Mouse (Mus musculus): ENCODE data around the gene Slc6a9. TPM values are rescaled to one million over a fixed set of nuclear protein-coding genes. Genes with fewer than 3 reads are reported as not detected.

Gene Slc6a9
- polyA plus RNA-seq, 1 experiment = 92.4 TPM

DNA sequence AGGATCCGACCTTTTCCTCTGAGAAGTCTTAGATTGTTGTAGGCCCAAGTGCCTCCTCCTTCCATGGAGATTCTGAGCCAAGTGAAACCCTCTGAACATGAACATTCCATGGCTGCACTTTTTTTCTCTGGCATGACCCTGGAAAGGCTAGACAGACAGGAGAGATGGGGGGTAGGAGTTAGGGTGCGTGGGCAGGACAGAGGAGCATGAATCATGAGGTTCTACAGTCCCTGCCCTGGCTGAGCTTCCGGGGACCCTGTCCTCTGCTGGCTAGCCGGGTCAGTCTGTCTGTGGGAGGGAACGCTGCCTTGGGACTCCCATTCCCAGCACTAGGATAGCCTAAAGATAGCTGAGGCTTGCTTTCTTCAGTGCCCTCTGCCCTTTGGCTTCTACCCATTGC, 10.2 kb downstream of the Slc6a9 start:
- no peak overlapping the region for H3K27ac ChIP-seq (ENCODE audit: control insufficient read depth, insufficient read depth, low read depth, low read length, poor library complexity)
- H3K4me3 ChIP-seq (replicated peaks; ENCODE audit: control insufficient read depth, low read depth, low read length) = no peak overlapping the region
- no peak for TF ChIP-seq POLR2A (IDR thresholded peaks at IDR 0.05; ENCODE audit: borderline replicate concordance, control insufficient read depth, low read depth, low read length)
- TF ChIP-seq CTCF (IDR thresholded peaks at IDR 0.05; ENCODE audit: control insufficient read depth, insufficient read depth, low read length) = no peak
- WGBS = 93% methylated on average over 5 of the region's 5 CpGs
- H3K4me1 ChIP-seq (ENCODE audit: control insufficient read depth, insufficient read depth, low read length) = no peaks in the 10 kb centered on the region

DNA sequence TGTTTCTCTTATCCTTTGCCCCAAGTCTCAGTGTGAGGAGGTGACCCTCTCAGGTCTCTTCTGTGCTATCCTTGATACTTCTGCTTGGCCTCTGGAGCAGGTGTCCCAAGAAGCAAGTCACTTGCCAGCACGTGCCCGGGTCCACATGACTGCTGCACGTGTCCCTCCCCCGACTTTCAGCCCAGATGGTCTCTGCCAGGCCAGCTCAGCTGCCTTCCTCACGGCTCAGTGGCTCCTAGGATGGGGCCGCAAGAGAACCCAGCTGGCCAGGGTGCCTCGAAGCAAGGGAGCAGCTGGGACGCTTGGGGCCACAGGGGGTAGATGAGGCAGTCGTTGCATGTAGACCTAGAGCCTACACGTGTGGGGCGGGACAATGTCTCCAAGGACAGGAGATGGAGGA, 11.0 kb downstream of the Slc6a9 start:
- H3K27ac ChIP-seq (ENCODE audit: control insufficient read depth, insufficient read depth, low read depth, low read length, poor library complexity) = no peak overlapping the region; the same call in 1 of the 2 replicates
- TF ChIP-seq CTCF (IDR thresholded peaks at IDR 0.05; ENCODE audit: control insufficient read depth, insufficient read depth, low read length) (no peak), POLR2A (IDR thresholded peaks at IDR 0.05; ENCODE audit: borderline replicate concordance, control insufficient read depth, low read depth, low read length) (no peak)
- no peaks in the 10 kb centered on the region for H3K4me1 ChIP-seq (ENCODE audit: control insufficient read depth, insufficient read depth, low read length)
- H3K4me3 ChIP-seq (replicated peaks; ENCODE audit: control insufficient read depth, low read depth, low read length) = no peak overlapping the region
- 86% methylated on average over 11 of the region's 11 CpGs for WGBS

- Histone ChIP-seq H3K4me1 (ENCODE audit: control insufficient read depth, insufficient read depth, low read length) (no peaks in the 10 kb centered on the region), H3K4me3 (replicated peaks; ENCODE audit: control insufficient read depth, low read depth, low read length) (no peak overlapping the region), H3K27ac (ENCODE audit: control insufficient read depth, insufficient read depth, low read depth, low read length, poor library complexity) (no peak overlapping the region)
- no peak for TF ChIP-seq CTCF (IDR thresholded peaks at IDR 0.05; ENCODE audit: control insufficient read depth, insufficient read depth, low read length)
- no peak for TF ChIP-seq POLR2A (IDR thresholded peaks at IDR 0.05; ENCODE audit: borderline replicate concordance, control insufficient read depth, low read depth, low read length)
- WGBS = 94% methylated on average over 4 of the region's 4 CpGs
These were observed 12.0 kb downstream of the Slc6a9 start for GRCm38 (mm10) chr4:117846261-117846660.

- H3K27ac ChIP-seq (ENCODE audit: control insufficient read depth, insufficient read depth, low read depth, low read length, poor library complexity) = no peak overlapping the region
These were observed 12.7 kb downstream of the Slc6a9 start for GRCm38 (mm10) chr4:117847011-117847410.

DNA sequence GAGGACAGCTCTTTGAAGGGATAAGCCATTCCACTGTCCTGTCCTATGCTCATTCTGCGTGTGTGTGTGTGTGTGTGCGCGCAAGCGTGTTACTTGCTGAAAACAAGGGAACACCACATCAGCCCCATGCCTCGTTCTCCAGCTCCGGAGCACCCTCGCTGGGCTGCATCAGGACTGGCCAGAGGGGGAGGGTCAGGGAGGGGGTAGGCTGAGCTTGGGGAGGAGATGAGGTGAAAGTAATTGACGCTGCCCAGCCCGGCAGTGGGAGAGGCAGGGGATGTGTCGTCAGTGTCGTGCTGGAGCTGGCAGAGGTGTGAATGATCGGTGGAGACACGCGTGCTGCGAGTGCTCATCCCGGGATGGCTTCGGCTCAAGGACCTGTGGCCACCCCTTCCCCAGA, 14.8 kb downstream of the Slc6a9 start:
- H3K4me1 ChIP-seq (ENCODE audit: control insufficient read depth, insufficient read depth, low read length) = no peaks in the 10 kb centered on the region
- H3K27ac ChIP-seq (ENCODE audit: control insufficient read depth, insufficient read depth, low read depth, low read length, poor library complexity) = no peak overlapping the region
- no peak for TF ChIP-seq POLR2A (IDR thresholded peaks at IDR 0.05; ENCODE audit: borderline replicate concordance, control insufficient read depth, low read depth, low read length)
- TF ChIP-seq CTCF (IDR thresholded peaks at IDR 0.05; ENCODE audit: control insufficient read depth, insufficient read depth, low read length) = no peak
- WGBS = 89% methylated on average over 17 of the region's 17 CpGs
- no peak overlapping the region for H3K4me3 ChIP-seq (replicated peaks; ENCODE audit: control insufficient read depth, low read depth, low read length)

More at GRCm38 (mm10) chr4:117847011-117847410, 12.7 kb downstream of the Slc6a9 start:
- no peak overlapping the region for H3K4me3 ChIP-seq (replicated peaks; ENCODE audit: control insufficient read depth, low read depth, low read length)
- WGBS = 91% methylated on average over 2 of the region's 2 CpGs
- TF ChIP-seq CTCF (IDR thresholded peaks at IDR 0.05; ENCODE audit: control insufficient read depth, insufficient read depth, low read length) (no peak), POLR2A (IDR thresholded peaks at IDR 0.05; ENCODE audit: borderline replicate concordance, control insufficient read depth, low read depth, low read length) (no peak)
- H3K4me1 ChIP-seq (ENCODE audit: control insufficient read depth, insufficient read depth, low read length) = no peaks in the 10 kb centered on the region

DNA sequence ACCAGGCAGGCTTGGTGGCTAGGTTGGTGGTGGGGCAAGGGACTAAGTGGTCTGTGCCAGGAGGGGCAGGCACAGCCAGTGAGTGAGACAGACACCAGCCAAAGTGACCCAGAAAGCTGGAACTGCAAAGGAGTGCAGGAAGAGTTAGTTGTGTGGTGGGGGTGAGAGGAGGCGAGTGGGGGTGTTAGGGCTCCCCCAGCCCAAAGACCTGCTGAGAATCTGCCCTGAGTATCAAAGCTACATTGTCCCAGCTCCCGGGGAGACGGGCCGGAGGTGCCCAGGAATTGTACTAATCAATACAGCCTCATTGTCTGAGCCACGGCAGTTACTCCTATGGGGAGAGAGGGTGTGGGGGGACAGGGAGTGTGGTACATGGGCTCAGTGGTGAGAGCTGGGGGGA, 15.2 kb downstream of the Slc6a9 start:
- WGBS = 91% methylated on average over 5 of the region's 5 CpGs
- H3K4me1 ChIP-seq (ENCODE audit: control insufficient read depth, insufficient read depth, low read length) = no peaks in the 10 kb centered on the region

GRCm38 (mm10) chr4:117850176-117850575, 15.9 kb downstream of the Slc6a9 start:
- no peaks in the 10 kb centered on the region for H3K4me1 ChIP-seq (ENCODE audit: control insufficient read depth, insufficient read depth, low read length)
- H3K27ac ChIP-seq (ENCODE audit: control insufficient read depth, insufficient read depth, low read depth, low read length, poor library complexity) = no peak overlapping the region
- no peak overlapping the region for H3K4me3 ChIP-seq (replicated peaks; ENCODE audit: control insufficient read depth, low read depth, low read length)
- WGBS = 85% methylated on average over 7 of the region's 7 CpGs
- TF ChIP-seq POLR2A (IDR thresholded peaks at IDR 0.05; ENCODE audit: borderline replicate concordance, control insufficient read depth, low read depth, low read length) = no peak

More for the DNA sequence above, 15.2 kb downstream of the Slc6a9 start:
- no peak overlapping the region for H3K4me3 ChIP-seq (replicated peaks; ENCODE audit: control insufficient read depth, low read depth, low read length)
- TF ChIP-seq POLR2A (IDR thresholded peaks at IDR 0.05; ENCODE audit: borderline replicate concordance, control insufficient read depth, low read depth, low read length) (no peak), CTCF (IDR thresholded peaks at IDR 0.05; ENCODE audit: control insufficient read depth, insufficient read depth, low read length) (no peak)
- H3K27ac ChIP-seq (ENCODE audit: control insufficient read depth, insufficient read depth, low read depth, low read length, poor library complexity) = no peak overlapping the region

DNA sequence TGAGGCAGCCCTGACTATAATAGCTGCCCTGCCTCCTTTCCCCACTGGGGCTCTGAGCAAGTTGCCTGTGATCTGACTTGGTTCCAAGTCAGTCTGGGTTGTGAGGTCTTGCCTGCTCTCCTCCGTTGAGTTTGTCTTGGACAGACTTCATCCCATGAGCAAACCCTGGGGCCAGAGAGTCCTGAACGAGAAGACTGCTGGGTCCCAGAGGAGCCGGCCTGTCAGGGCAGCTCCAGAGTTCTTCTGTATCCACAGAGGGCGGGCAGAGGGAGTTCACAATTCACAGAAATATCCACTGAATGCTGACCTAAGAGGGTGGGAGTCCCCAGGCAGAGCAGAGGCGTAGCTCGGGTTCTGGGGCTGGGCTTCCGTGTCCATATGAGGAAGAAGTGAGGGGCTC, 16.6 kb downstream of the Slc6a9 start:
- H3K27ac ChIP-seq (ENCODE audit: control insufficient read depth, insufficient read depth, low read depth, low read length, poor library complexity) = no peak overlapping the region

GRCm38 (mm10) chr4:117852152-117852868, 18.0 kb downstream of the Slc6a9 start:
- H3K4me1 ChIP-seq (ENCODE audit: control insufficient read depth, insufficient read depth, low read length) = no peaks in the 10 kb centered on the region
- no peak for TF ChIP-seq CTCF (IDR thresholded peaks at IDR 0.05; ENCODE audit: control insufficient read depth, insufficient read depth, low read length)
- TF ChIP-seq POLR2A (IDR thresholded peaks at IDR 0.05; ENCODE audit: borderline replicate concordance, control insufficient read depth, low read depth, low read length) = no peak
- no peak overlapping the region for H3K27ac ChIP-seq (ENCODE audit: control insufficient read depth, insufficient read depth, low read depth, low read length, poor library complexity)
- no peak overlapping the region for H3K4me3 ChIP-seq (replicated peaks; ENCODE audit: control insufficient read depth, low read depth, low read length)
- 89% methylated on average over 10 of the region's 10 CpGs for WGBS

More for the DNA sequence above, 16.6 kb downstream of the Slc6a9 start:
- no peak for TF ChIP-seq CTCF (IDR thresholded peaks at IDR 0.05; ENCODE audit: control insufficient read depth, insufficient read depth, low read length)
- H3K4me1 ChIP-seq (ENCODE audit: control insufficient read depth, insufficient read depth, low read length) = no peaks in the 10 kb centered on the region
- WGBS = 86% methylated on average over 7 of the region's 7 CpGs
- H3K4me3 ChIP-seq (replicated peaks; ENCODE audit: control insufficient read depth, low read depth, low read length) = no peak overlapping the region
